ENCODE assay signal across 22 mouse cellular contexts in the genomic region with DNA sequence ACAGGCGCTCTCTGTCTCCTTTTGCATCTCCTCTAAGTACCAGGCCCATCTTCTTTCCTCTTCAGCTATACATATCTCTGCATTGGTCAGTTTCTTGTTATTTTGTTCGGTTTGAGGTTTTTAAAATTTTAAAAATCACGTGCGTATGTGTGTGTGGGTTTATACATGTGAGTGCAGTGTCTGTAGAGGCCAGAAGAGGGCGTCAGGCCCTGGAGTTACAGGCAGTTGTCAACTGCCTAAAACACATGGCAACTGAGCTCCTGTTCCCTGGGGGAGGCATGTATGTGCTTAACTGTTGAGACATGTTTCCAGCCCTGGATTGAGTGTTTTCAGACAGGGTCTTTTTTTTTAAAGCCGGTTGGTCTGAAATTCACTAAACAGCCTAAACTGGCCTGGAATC. TPM values are rescaled to one million over a fixed set of nuclear protein-coding genes. Genes with fewer than 3 reads are reported as not detected.
DNase-seq lines count a peak whose midpoint lies in the region; ATAC-seq and TF ChIP-seq lines count a peak whose summit lies in the region.
"Had no signal": no experiment of that assay in that cellular context is flagged by ENCODE, and none has a peak within 500 bp of the region (broad histone marks: within the 10 kb centered on the region; RNA-seq: fewer than 3 reads in every experiment).

No protein-coding gene starts in this region.

- no peak for ATAC-seq in embryonic facial prominence, embryonic 14.5 days (ENCODE audit: low read depth)
- ATAC-seq in liver, embryonic 13.5 days (ENCODE audit: low read depth), result no peak

- H3K9ac ChIP-seq in embryonic facial prominence, embryonic 14.5 days (ENCODE audit: low read depth, low read length), result no peak overlapping the region
- no peak overlapping the region for H3K9ac ChIP-seq in ES-Bruce4 (ENCODE audit: low read depth, poor library complexity, severe bottlenecking)
- no peak overlapping the region for H3K9ac ChIP-seq in liver, embryonic 13.5 days
- H3K9ac ChIP-seq: forebrain, embryonic 12.5 days; heart, embryonic 13.5 days; hindbrain, embryonic 15.5 days had no signal

- no peak overlapping the region for H3K4me3 ChIP-seq in embryonic facial prominence, embryonic 14.5 days (ENCODE audit: low read depth, low read length)
- no peak overlapping the region for H3K4me3 ChIP-seq in embryonic facial prominence, embryonic 10.5 days
- no peak overlapping the region for H3K4me3 ChIP-seq in left cerebral cortex, adult 2 months
- no peak overlapping the region for H3K4me3 ChIP-seq in ES-Bruce4 (ENCODE audit: low read depth, low read length)
- no peak overlapping the region for H3K4me3 ChIP-seq in liver, embryonic 13.5 days (replicated peaks)
- H3K4me3 ChIP-seq: forebrain, embryonic 12.5 days; heart, embryonic 13.5 days; hindbrain, embryonic 15.5 days; megakaryocyte, embryonic 14.5 days had no signal

- no peaks in the 10 kb centered on the region for H3K36me3 ChIP-seq in embryonic facial prominence, embryonic 14.5 days (ENCODE audit: control insufficient read depth, insufficient read depth, low read length)
- H3K36me3 ChIP-seq in embryonic facial prominence, embryonic 10.5 days (replicated peaks), result no peaks in the 10 kb centered on the region
- no peaks in the 10 kb centered on the region for H3K36me3 ChIP-seq in ES-Bruce4 (ENCODE audit: control insufficient read depth, insufficient read depth, low read length, poor library complexity, severe bottlenecking)
- H3K36me3 ChIP-seq in liver, embryonic 13.5 days, result peaks cover 24% of the 10 kb centered on the region
- H3K36me3 ChIP-seq: forebrain, embryonic 12.5 days; heart, embryonic 13.5 days; hindbrain, embryonic 15.5 days had no signal

- no peaks in the 10 kb centered on the region for H3K4me1 ChIP-seq in embryonic facial prominence, embryonic 14.5 days (ENCODE audit: control insufficient read depth, insufficient read depth, low read length)
- H3K4me1 ChIP-seq in embryonic facial prominence, embryonic 10.5 days, result peaks cover 9% of the 10 kb centered on the region
- H3K4me1 ChIP-seq in ES-Bruce4 (ENCODE audit: control insufficient read depth, insufficient read depth, low read length), result no peaks in the 10 kb centered on the region
- H3K4me1 ChIP-seq in liver, embryonic 13.5 days (replicated peaks), result peaks cover 86% of the 10 kb centered on the region

- no peak overlapping the region for H3K27ac ChIP-seq in embryonic facial prominence, embryonic 14.5 days (replicated peaks; ENCODE audit: low read depth, low read length)
- no peak overlapping the region for H3K27ac ChIP-seq in embryonic facial prominence, embryonic 10.5 days (replicated peaks)
- peak overlapping the region; percentile 24; the same call in 1 of the 2 replicates for H3K27ac ChIP-seq in left cerebral cortex, adult 2 months
- no peak overlapping the region for H3K27ac ChIP-seq in ES-Bruce4 (ENCODE audit: insufficient read depth, low read length)
- peak overlapping the region; percentile 48 for H3K27ac ChIP-seq in liver, embryonic 13.5 days
- H3K27ac ChIP-seq: forebrain, embryonic 12.5 days; heart, embryonic 13.5 days had no signal

- peak; percentile 19 for DNase-seq in embryonic facial prominence, embryonic 14.5 days (ENCODE audit: low spot score)
- no peak for DNase-seq in embryonic facial prominence, embryonic 10.5 days (ENCODE audit: low spot score)
- DNase-seq in left cerebral cortex, adult 2 months (ENCODE audit: extremely low spot score in 1 of 2, low spot score in 2 of 2), result no peak
- no peak for DNase-seq in left cerebral cortex, adult 9 months (ENCODE audit: low spot score in 2 of 2)
- DNase-seq in liver, embryonic 13.5 days, result no peak
- no peak for DNase-seq in adrenal gland, postnatal 36 days
- no peak for DNase-seq in thymus, postnatal 36 days
- DNase-seq: adrenal gland, adult 8-10 months; cerebellum, postnatal 14 days; embryo, embryonic 11 days; gastrocnemius, postnatal 10 days; heart, adult 11 months; heart, postnatal 36 days; kidney, adult 11 months; lung, adult 2 months; thymus, postnatal 4 days had no signal

- H3K9me3 ChIP-seq in embryonic facial prominence, embryonic 14.5 days (ENCODE audit: control insufficient read depth, low read length), result no peaks in the 10 kb centered on the region
- H3K9me3 ChIP-seq in embryonic facial prominence, embryonic 10.5 days, result no peaks in the 10 kb centered on the region
- H3K9me3 ChIP-seq in ES-Bruce4 (replicated peaks; ENCODE audit: control insufficient read depth, insufficient read depth, low read length, poor library complexity, severe bottlenecking), result no peaks in the 10 kb centered on the region
- no peaks in the 10 kb centered on the region for H3K9me3 ChIP-seq in liver, embryonic 13.5 days (replicated peaks)
- H3K9me3 ChIP-seq: forebrain, embryonic 12.5 days; heart, embryonic 13.5 days; hindbrain, embryonic 15.5 days; megakaryocyte, embryonic 14.5 days had no signal

- peak; percentile 27 for TF ChIP-seq CTCF in left cerebral cortex, adult 2 months (IDR thresholded peaks at IDR 0.05)
- peak; percentile 37 for TF ChIP-seq CTCF in ES-Bruce4 (IDR thresholded peaks at IDR 0.05; ENCODE audit: low read depth, low read length)

- H3K4me2 ChIP-seq in embryonic facial prominence, embryonic 14.5 days (ENCODE audit: low read depth, low read length), result no peak overlapping the region
- no peak overlapping the region for H3K4me2 ChIP-seq in liver, embryonic 13.5 days
- H3K4me2 ChIP-seq: forebrain, embryonic 12.5 days; heart, embryonic 13.5 days; hindbrain, embryonic 15.5 days had no signal

- no peak for TF ChIP-seq POLR2A in ES-Bruce4 (IDR thresholded peaks at IDR 0.05; ENCODE audit: insufficient read depth, low read length)

- intact Hi-C loops in left cerebral cortex, adult 2 months (cut with DNase I), result no loop called here

- TF ChIP-seq EP300 in ES-Bruce4 (IDR thresholded peaks at IDR 0.05; ENCODE audit: insufficient read depth, low read depth, low read length), result no peak

- 88% methylated on average over 6 of the region's 6 CpGs for WGBS in embryonic facial prominence, embryonic 14.5 days
- 87% methylated on average over 6 of the region's 6 CpGs for WGBS in embryonic facial prominence, embryonic 10.5 days
- WGBS in liver, embryonic 13.5 days (ENCODE audit: insufficient replicate concordance), result 82% methylated on average over 6 of the region's 6 CpGs

- no peaks in the 10 kb centered on the region for H3K27me3 ChIP-seq in embryonic facial prominence, embryonic 14.5 days (replicated peaks; ENCODE audit: control insufficient read depth, insufficient read depth, low read length)
- H3K27me3 ChIP-seq in embryonic facial prominence, embryonic 10.5 days (replicated peaks; ENCODE audit: low read depth, poor library complexity, severe bottlenecking), result no peaks in the 10 kb centered on the region
- no peaks in the 10 kb centered on the region for H3K27me3 ChIP-seq in ES-Bruce4 (ENCODE audit: control insufficient read depth, insufficient read depth, low read length, poor library complexity, severe bottlenecking)
- H3K27me3 ChIP-seq in liver, embryonic 13.5 days, result no peaks in the 10 kb centered on the region
- H3K27me3 ChIP-seq: forebrain, embryonic 12.5 days; heart, embryonic 13.5 days; hindbrain, embryonic 15.5 days; megakaryocyte, embryonic 14.5 days had no signal

RNA-seq across cellular contexts. Expression of gene Hebp1, which starts 4.8 kb away (rescaled TPM):
- polyA plus RNA-seq in embryonic facial prominence, embryonic 14.5 days (2014; fragmentation: Nextera tagmentation; extraction: Ambion mirVana), result 7.4 and 12.2 TPM in 2 replicates
- 4.1 and 5.2 TPM in 2 replicates for polyA plus RNA-seq in embryonic facial prominence, embryonic 10.5 days (2016; fragmentation: Nextera tagmentation; extraction: Ambion mirVana)
- 10 to 100 TPM; 45.3 to 46.9 TPM for total RNA-seq in left cerebral cortex, adult 2 months (2021)
- 12.8 and 13.5 TPM in 2 replicates for polyA plus RNA-seq in ES-Bruce4 (2011; ENCODE audit: insufficient read depth, insufficient read length, low read depth, missing spikeins)
- 129 and 141 TPM in 2 replicates for polyA plus RNA-seq in liver, embryonic 13.5 days (2015; fragmentation: Nextera tagmentation; extraction: Ambion mirVana)
- total RNA-seq in adrenal gland, postnatal 36 days (2021), result 10 to 100 TPM; 18.2 to 28.0 TPM

RNA-seq across cellular contexts. Expression of gene Fam234b, which starts 4.9 kb away (rescaled TPM):
- polyA plus RNA-seq in embryonic facial prominence, embryonic 14.5 days (2014; fragmentation: Nextera tagmentation; extraction: Ambion mirVana), result 21.0 and 23.7 TPM in 2 replicates
- 18.4 and 20.1 TPM in 2 replicates for polyA plus RNA-seq in embryonic facial prominence, embryonic 10.5 days (2016; fragmentation: Nextera tagmentation; extraction: Ambion mirVana)
- 100 to 1,000 TPM; 167 to 178 TPM for total RNA-seq in left cerebral cortex, adult 2 months (2021)
- 6.3 and 7.4 TPM in 2 replicates for polyA plus RNA-seq in ES-Bruce4 (2011; ENCODE audit: insufficient read depth, insufficient read length, low read depth, missing spikeins)
- polyA plus RNA-seq in liver, embryonic 13.5 days (2015; fragmentation: Nextera tagmentation; extraction: Ambion mirVana), result 30.1 and 43.5 TPM in 2 replicates
- 10 to 100 TPM; 26.5 to 31.9 TPM for total RNA-seq in adrenal gland, postnatal 36 days (2021)

RNA-seq across cellular contexts. Expression of gene Gsg1, which starts 51.5 kb away (rescaled TPM):
- polyA plus RNA-seq in embryonic facial prominence, embryonic 14.5 days (2014; fragmentation: Nextera tagmentation; extraction: Ambion mirVana), result 0.93 and 1.3 TPM in 2 replicates
- 0.29 and 0.55 TPM in 2 replicates for polyA plus RNA-seq in embryonic facial prominence, embryonic 10.5 days (2016; fragmentation: Nextera tagmentation; extraction: Ambion mirVana)
- not detected for total RNA-seq in left cerebral cortex, adult 2 months (2021)
- polyA plus RNA-seq in ES-Bruce4 (2011; ENCODE audit: insufficient read depth, insufficient read length, low read depth, missing spikeins), result 0.62 TPM in 1 of 2 replicates, not detected in the other
- polyA plus RNA-seq in liver, embryonic 13.5 days (2015; fragmentation: Nextera tagmentation; extraction: Ambion mirVana), result 0.15 and 0.16 TPM in 2 replicates
- not detected for total RNA-seq in adrenal gland, postnatal 36 days (2021)
- total RNA-seq: adrenal gland, adult 8-10 months; left cerebral cortex, adult 8-10 months had no signal
- polyA plus RNA-seq: hindbrain, embryonic 15.5 days had no signal

Comparison
In these comparisons a context has a peak if more than half of its experiments do, and no peak if none do; other contexts are left out.
1. H3K27ac ChIP-seq: peak in left cerebral cortex, adult 2 months (single experiment) and liver, embryonic 13.5 days (single experiment); none in embryonic facial prominence, embryonic 14.5 days (single experiment), embryonic facial prominence, embryonic 10.5 days (single experiment) and ES-Bruce4 (single experiment).